19 mouse cellular contexts compared by ENCODE assay signal in the genomic region with DNA sequence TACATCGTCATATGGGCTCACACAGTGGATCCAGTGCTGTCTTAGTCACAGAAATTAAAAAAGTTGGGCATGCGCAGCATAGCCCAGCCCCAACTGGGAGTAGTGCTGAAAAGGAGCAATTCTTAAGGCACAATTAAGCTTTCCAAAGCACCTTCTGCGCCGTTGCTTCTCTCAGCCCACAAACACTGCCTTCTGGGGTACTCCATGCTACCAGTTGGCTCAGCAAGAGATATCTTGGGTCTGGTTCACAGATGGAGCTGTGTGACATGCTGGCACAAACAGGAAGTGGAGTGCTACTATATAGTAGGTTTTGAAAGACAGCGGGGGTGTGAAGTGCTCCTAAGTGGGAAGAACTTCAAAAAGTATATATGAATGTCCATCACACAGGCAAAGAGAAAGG.
DNase-seq lines count a peak whose midpoint lies in the region; ATAC-seq and TF ChIP-seq lines count a peak whose summit lies in the region.
"Had no signal": no experiment of that assay in that cellular context is flagged by ENCODE, and none has a peak within 500 bp of the region (broad histone marks: within the 10 kb centered on the region; RNA-seq: fewer than 3 reads in every experiment).

No protein-coding gene starts in this region.

- TF ChIP-seq CTCF in forebrain, postnatal 0 days (IDR thresholded peaks at IDR 0.05; ENCODE audit: low read depth): no peak

- H3K4me1 ChIP-seq in forebrain, postnatal 0 days (ENCODE audit: insufficient read depth): no peaks in the 10 kb centered on the region
- H3K4me1 ChIP-seq: embryonic facial prominence, embryonic 12.5 days; hindbrain, embryonic 15.5 days; limb, embryonic 15.5 days had no signal

- no peak overlapping the region for H3K27ac ChIP-seq in forebrain, postnatal 0 days (ENCODE audit: low read depth, low read length)
- H3K27ac ChIP-seq: embryonic facial prominence, embryonic 12.5 days; heart, adult 2 months; hindbrain, embryonic 15.5 days; limb, embryonic 15.5 days had no signal

- H3K9me3 ChIP-seq in forebrain, postnatal 0 days (ENCODE audit: low read length): no peaks in the 10 kb centered on the region
- H3K9me3 ChIP-seq: embryonic facial prominence, embryonic 12.5 days; hindbrain, embryonic 15.5 days; limb, embryonic 15.5 days had no signal

- H3K4me3 ChIP-seq in forebrain, postnatal 0 days (ENCODE audit: low read depth, low read length): no peak overlapping the region
- H3K4me3 ChIP-seq: embryonic facial prominence, embryonic 12.5 days; heart, adult 2 months; hindbrain, embryonic 15.5 days; limb, embryonic 15.5 days had no signal

- peak; percentile 40 for DNase-seq in layer of hippocampus, adult 11-12 months (ENCODE audit: low spot score)
- no peak for DNase-seq in layer of hippocampus, adult 9-10 months (ENCODE audit: low spot score)
- peak; percentile 61 for DNase-seq in forebrain, postnatal 0 days
- DNase-seq in layer of hippocampus, postnatal 36 days: peak; percentile 26 to 32
- DNase-seq in right cerebral cortex, postnatal 36 days (ENCODE audit: low spot score in 2 of 2): peak; percentile 48 to 70
- no peak for DNase-seq in adrenal gland, adult 2 months
- DNase-seq in heart, postnatal 25 days (ENCODE audit: low spot score): no peak
- DNase-seq: adrenal gland, adult 8-10 months; cerebellum, adult 2 months; gastrocnemius, postnatal 14 days; heart, adult 2 months; kidney, adult 18-20 months; kidney, postnatal 10 days; lung, postnatal 10 days; thymus, adult 18-20 months had no signal

- no peak overlapping the region for H3K9ac ChIP-seq in forebrain, postnatal 0 days
- H3K9ac ChIP-seq: embryonic facial prominence, embryonic 12.5 days; hindbrain, embryonic 15.5 days; limb, embryonic 15.5 days had no signal

- intact Hi-C loops in heart, postnatal 25 days (cut with DNase I): no loop called here

- peak; percentile 93 for ATAC-seq in forebrain, postnatal 0 days
- no peak for ATAC-seq in monocyte, adult 5-6 weeks (replicated peaks; ENCODE audit: insufficient number of reproducible peaks, low FRiP score, low TSS enrichment, poor library complexity, severe bottlenecking)

- H3K36me3 ChIP-seq in forebrain, postnatal 0 days (ENCODE audit: insufficient read depth): no peaks in the 10 kb centered on the region
- H3K36me3 ChIP-seq: embryonic facial prominence, embryonic 12.5 days; hindbrain, embryonic 15.5 days; limb, embryonic 15.5 days had no signal

- H3K4me2 ChIP-seq in forebrain, postnatal 0 days (ENCODE audit: low read depth): no peak overlapping the region
- H3K4me2 ChIP-seq: embryonic facial prominence, embryonic 12.5 days; hindbrain, embryonic 15.5 days; limb, embryonic 15.5 days had no signal

- WGBS in forebrain, postnatal 0 days: 67% methylated on average over 5 of the region's 5 CpGs

- no peaks in the 10 kb centered on the region for H3K27me3 ChIP-seq in forebrain, postnatal 0 days (ENCODE audit: insufficient read depth, low read length)
- H3K27me3 ChIP-seq: embryonic facial prominence, embryonic 12.5 days; hindbrain, embryonic 15.5 days; limb, embryonic 15.5 days had no signal

Comparison
In these comparisons a context has a peak if more than half of its experiments do, and no peak if none do; other contexts are left out.
1. DNase-seq: peak in layer of hippocampus, adult 11-12 months (single experiment), forebrain, postnatal 0 days (single experiment), layer of hippocampus, postnatal 36 days (2 of 2) and right cerebral cortex, postnatal 36 days (2 of 2); none in layer of hippocampus, adult 9-10 months (single experiment), adrenal gland, adult 2 months (single experiment) and heart, postnatal 25 days (single experiment).